Mouse (Mus musculus) lung, embryonic 15.5 days (tissue): ENCODE measurements at regions not wholly inside any gene's neighbourhood (a gene's known extent, or its start where the extent isn't known, plus 50 kb on each side); places are given as distances from the start of the nearest gene placed in this dataset.

ENCODE experiments used
- ATAC-seq: fragments of 200-750 bp; cut with Nextera tagmentation; 2 replicates; pipeline ENCODE4 v1.8.0; 2017; ENCODE audit warnings: moderate number of reproducible peaks, borderline replicate concordance; ENCODE audit not compliant: low FRiP score, low TSS enrichment; ENCODE audit errors: extremely low read depth
- H3K27ac ChIP-seq: fragments of 300-500 bp; sonication (generic); 2 replicates; pipeline ENCODE4 v1.5.1; 2015; ENCODE audit warnings: moderate library complexity, mild to moderate bottlenecking, inconsistent platforms
- H3K27me3 ChIP-seq: fragments of 300-500 bp; sonication (generic); 2 replicates; pipeline ENCODE4 v1.6.1; 2015; ENCODE audit warnings: inconsistent platforms
- H3K36me3 ChIP-seq: fragments of 300-500 bp; sonication (generic); 2 replicates; pipeline ENCODE4 v1.6.1; 2015; ENCODE audit warnings: inconsistent platforms
- H3K4me1 ChIP-seq: fragments of 300-500 bp; sonication (generic); 2 replicates; pipeline ENCODE4 v1.6.1; 2015; ENCODE audit warnings: inconsistent platforms
- H3K4me2 ChIP-seq: fragments of 300-500 bp; sonication (generic); 2 replicates; pipeline ENCODE4 v1.6.1; 2015; ENCODE audit warnings: inconsistent platforms, mild to moderate bottlenecking, moderate library complexity
- H3K4me3 ChIP-seq: fragments of 300-500 bp; sonication (generic); 2 replicates; pipeline ENCODE4 v1.5.1; 2015; ENCODE audit warnings: mild to moderate bottlenecking, inconsistent platforms
- H3K9ac ChIP-seq: fragments of 300-500 bp; sonication (generic); 2 replicates; pipeline ENCODE4 v1.6.1; 2015; ENCODE audit warnings: inconsistent platforms
- H3K9me3 ChIP-seq: fragments of 300-500 bp; sonication (generic); 2 replicates; pipeline ENCODE4 v1.6.1; 2016; ENCODE audit warnings: inconsistent platforms
- WGBS: fragments of 180-500 bp; shearing (Covaris S2); methylation state at CpG from one replicate; pipeline ENCODE4 v1.1.7; 2015; 5-methylcytosine and 5-hydroxymethylcytosine counted together

GRCm38 (mm10) chr1:136759164-136759563 lies 134.5 kb downstream of the Zfp281 start:
- Histone ChIP-seq H3K36me3 (no peaks in the 10 kb centered on the region), H3K4me2 (no peak overlapping the region), H3K9me3 (no peaks in the 10 kb centered on the region), H3K9ac (no peak overlapping the region), H3K4me3 (no peak overlapping the region), H3K27ac (no peak overlapping the region), H3K4me1 (no peaks in the 10 kb centered on the region), H3K27me3 (no peaks in the 10 kb centered on the region)
- 61% methylated on average over 4 of the region's 4 CpGs for WGBS
- ATAC-seq: no peak

DNA sequence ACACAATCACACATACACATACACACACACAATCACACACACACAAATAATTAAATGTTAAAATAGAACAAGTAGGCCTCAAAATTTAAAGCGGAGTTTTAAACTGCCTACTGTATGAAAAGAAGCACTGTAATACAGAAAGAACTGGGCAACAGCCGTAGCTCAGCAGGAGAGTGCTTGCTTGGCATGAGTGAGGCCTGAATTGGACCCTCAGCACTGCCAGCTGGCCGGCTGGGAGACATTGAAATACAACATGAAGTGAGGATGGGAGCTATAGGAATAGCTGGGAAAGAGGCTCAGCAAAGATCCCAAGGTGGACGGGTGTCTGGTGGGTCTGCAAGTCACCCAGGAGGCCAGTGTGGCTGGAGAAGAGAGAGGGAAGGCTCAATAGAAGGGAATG lies 136.8 kb downstream of the Zfp281 start:
- H3K4me2 ChIP-seq: no peak overlapping the region
- H3K27me3 ChIP-seq: no peaks in the 10 kb centered on the region
- H3K9me3 ChIP-seq: no peaks in the 10 kb centered on the region
- H3K4me3 ChIP-seq: no peak overlapping the region
- no peak overlapping the region for H3K27ac ChIP-seq
- no peak overlapping the region for H3K9ac ChIP-seq
- no peaks in the 10 kb centered on the region for H3K36me3 ChIP-seq
- ATAC-seq: no peak
- 90% methylated on average over 4 of the region's 4 CpGs for WGBS
- no peaks in the 10 kb centered on the region for H3K4me1 ChIP-seq

GRCm38 (mm10) chr1:136768969-136769401 lies 144.3 kb downstream of the Zfp281 start:
- Histone ChIP-seq H3K4me2 (peak overlapping the region; percentile 48), H3K4me3 (peak overlapping the region; percentile 8), H3K4me1 (peaks cover 13% of the 10 kb centered on the region; the same call in 1 of the 2 replicates), H3K9ac (no peak overlapping the region), H3K9me3 (no peaks in the 10 kb centered on the region), H3K36me3 (no peaks in the 10 kb centered on the region), H3K27ac (peak overlapping the region; percentile 57), H3K27me3 (no peaks in the 10 kb centered on the region)
- WGBS: 2% methylated on average over 10 of the region's 10 CpGs
- peak; percentile 81; the same call in 1 of the 2 replicates for ATAC-seq

DNA sequence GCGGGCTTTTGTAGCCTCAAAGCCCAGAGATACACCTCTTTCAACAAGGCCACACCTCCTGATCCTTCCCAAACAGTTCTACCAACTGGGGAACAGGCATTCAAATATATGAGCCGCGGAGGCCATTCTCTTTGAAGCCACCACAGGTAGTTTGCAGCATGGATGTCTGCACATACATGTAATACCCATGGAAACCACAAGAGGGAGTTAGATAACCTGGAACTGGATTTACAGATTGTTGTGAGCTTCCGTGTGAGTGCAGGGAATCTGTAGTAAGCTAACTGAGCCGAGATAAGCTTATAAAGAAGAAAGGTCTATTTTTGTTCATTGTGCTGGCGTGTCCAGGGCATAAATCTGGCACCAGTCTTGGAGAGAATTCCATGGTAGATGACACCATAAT lies 149.0 kb downstream of the Zfp281 start:
- Histone ChIP-seq H3K4me1 (peaks cover 7% of the 10 kb centered on the region; the same call in 1 of the 2 replicates), H3K27ac (no peak overlapping the region), H3K36me3 (no peaks in the 10 kb centered on the region), H3K4me3 (no peak overlapping the region), H3K4me2 (no peak overlapping the region), H3K27me3 (0 out of 2 replicates have a peak, but pooled peaks cover 2% of the 10 kb centered on the region), H3K9ac (no peak overlapping the region), H3K9me3 (no peaks in the 10 kb centered on the region)
- ATAC-seq: no peak
- 89% methylated on average over 6 of the region's 6 CpGs for WGBS

DNA sequence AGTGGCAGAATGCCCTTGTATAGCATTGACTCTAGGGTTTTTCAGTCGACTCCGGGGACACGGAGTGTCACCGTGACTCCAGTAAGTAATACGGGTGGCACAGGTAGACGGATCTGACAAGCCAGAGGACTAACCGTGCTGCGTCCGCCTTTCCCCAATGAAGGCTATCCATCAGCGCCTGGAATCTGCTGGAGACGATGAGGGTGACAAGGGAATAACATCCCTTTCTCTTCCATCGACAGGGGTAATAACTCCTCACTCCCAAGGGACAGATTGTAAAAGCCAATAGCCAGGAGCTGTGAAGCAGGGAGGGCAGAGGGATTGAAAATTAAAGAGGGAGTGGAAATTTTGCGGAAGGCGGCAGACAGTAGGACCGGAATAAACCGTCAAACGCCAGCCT lies 151.5 kb downstream of the Zfp281 start:
- no peak overlapping the region for H3K27ac ChIP-seq
- H3K4me2 ChIP-seq: no peak overlapping the region
- H3K4me3 ChIP-seq: no peak overlapping the region
- H3K9me3 ChIP-seq: no peaks in the 10 kb centered on the region
- ATAC-seq: no peak
- H3K4me1 ChIP-seq: peaks cover 2% of the 10 kb centered on the region
- WGBS: 76% methylated on average over 17 of the region's 17 CpGs
- no peaks in the 10 kb centered on the region for H3K36me3 ChIP-seq
- H3K9ac ChIP-seq: no peak overlapping the region
- H3K27me3 ChIP-seq: 0 out of 2 replicates have a peak, but pooled peaks cover 2% of the 10 kb centered on the region

- Histone ChIP-seq H3K27ac (no peak overlapping the region), H3K4me3 (no peak overlapping the region), H3K9ac (no peak overlapping the region), H3K4me1 (peaks cover 12% of the 10 kb centered on the region), H3K9me3 (no peaks in the 10 kb centered on the region), H3K27me3 (0 out of 2 replicates have a peak, but pooled peaks cover 2% of the 10 kb centered on the region), H3K36me3 (no peaks in the 10 kb centered on the region), H3K4me2 (no peak overlapping the region)
- no peak for ATAC-seq
- WGBS: 62% methylated on average over 20 of the region's 20 CpGs
Observed at GRCm38 (mm10) chr1:136777263-136777980, 152.7 kb downstream of the Zfp281 start.

- Histone ChIP-seq H3K27me3 (0 out of 2 replicates have a peak, but pooled peaks cover 2% of the 10 kb centered on the region), H3K27ac (no peak overlapping the region)
- ATAC-seq: no peak
Observed at GRCm38 (mm10) chr1:136779384-136779783, 154.7 kb downstream of the Zfp281 start.

DNA sequence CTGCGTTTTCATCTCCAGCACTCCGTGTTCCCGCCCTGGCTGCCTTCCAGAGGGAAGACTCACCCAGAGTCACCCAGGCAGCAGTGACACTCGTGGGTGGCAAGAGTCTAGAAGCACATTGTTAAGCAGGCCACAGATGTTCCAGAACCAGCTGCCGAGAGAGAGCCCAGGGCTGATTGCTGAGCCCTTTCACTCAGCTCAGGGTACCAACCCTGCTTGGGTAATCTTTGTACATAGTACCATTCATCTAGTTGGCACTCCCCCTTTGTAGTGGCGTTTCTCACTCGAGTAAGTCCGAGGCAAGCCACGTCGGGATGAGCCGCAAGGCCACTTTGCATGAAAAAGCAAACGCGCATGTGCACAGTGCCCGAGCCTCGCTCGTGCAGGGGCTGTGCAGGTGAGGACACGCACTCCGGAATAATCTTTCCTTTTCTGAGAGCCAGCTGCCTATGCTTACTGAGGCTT lies 156.9 kb downstream of the Zfp281 start:
- no peaks in the 10 kb centered on the region for H3K27me3 ChIP-seq
- peak; percentile 36; the same call in 1 of the 2 replicates for ATAC-seq
- H3K4me2 ChIP-seq: peak overlapping the region; percentile 51
- peaks cover 17% of the 10 kb centered on the region for H3K4me1 ChIP-seq
- peak overlapping the region; percentile 28 for H3K4me3 ChIP-seq
- no peaks in the 10 kb centered on the region for H3K36me3 ChIP-seq
- no peak overlapping the region for H3K9ac ChIP-seq
- no peaks in the 10 kb centered on the region for H3K9me3 ChIP-seq
- 12% methylated on average over 18 of the region's 18 CpGs for whole genome bisulfite sequencing
- peak overlapping the region; percentile 72 for H3K27ac ChIP-seq

More at GRCm38 (mm10) chr1:136779384-136779783, 154.7 kb downstream of the Zfp281 start:
- 92% methylated on average over 8 of the region's 8 CpGs for WGBS
- Histone ChIP-seq H3K4me2 (no peak overlapping the region), H3K4me3 (no peak overlapping the region), H3K9ac (no peak overlapping the region), H3K4me1 (peaks cover 17% of the 10 kb centered on the region), H3K36me3 (no peaks in the 10 kb centered on the region), H3K9me3 (no peaks in the 10 kb centered on the region)

GRCm38 (mm10) chr1:136782261-136782660 lies 157.6 kb downstream of the Zfp281 start:
- peak; percentile 81; the same call in 1 of the 2 replicates for ATAC-seq
- Histone ChIP-seq H3K9ac (no peak overlapping the region), H3K36me3 (no peaks in the 10 kb centered on the region), H3K27ac (peak overlapping the region; percentile 72), H3K4me1 (peaks cover 17% of the 10 kb centered on the region), H3K4me2 (peak overlapping the region; percentile 51), H3K27me3 (no peaks in the 10 kb centered on the region), H3K9me3 (no peaks in the 10 kb centered on the region), H3K4me3 (peak overlapping the region; percentile 28)
- WGBS: 10% methylated on average over 10 of the region's 10 CpGs

- Histone ChIP-seq H3K4me1 (peaks cover 17% of the 10 kb centered on the region), H3K4me2 (no peak overlapping the region), H3K27ac (peak overlapping the region; percentile 30; the same call in 1 of the 2 replicates), H3K4me3 (no peak overlapping the region), H3K36me3 (no peaks in the 10 kb centered on the region), H3K9me3 (no peaks in the 10 kb centered on the region), H3K9ac (no peak overlapping the region), H3K27me3 (no peaks in the 10 kb centered on the region)
- 33% methylated on average over 9 of the region's 9 CpGs for WGBS
- ATAC-seq: peak; percentile 33; the same call in 1 of the 2 replicates
Observed at GRCm38 (mm10) chr1:136784178-136784577, 159.5 kb downstream of the Zfp281 start.

- Histone ChIP-seq H3K4me3 (no peak overlapping the region), H3K27ac (no peak overlapping the region), H3K4me1 (no peaks in the 10 kb centered on the region), H3K9me3 (no peaks in the 10 kb centered on the region), H3K36me3 (no peaks in the 10 kb centered on the region), H3K27me3 (no peaks in the 10 kb centered on the region), H3K9ac (no peak overlapping the region), H3K4me2 (no peak overlapping the region)
- WGBS: 63% methylated on average over 30 of the region's 30 CpGs
- no peak for ATAC-seq
Observed at GRCm38 (mm10) chr1:136788979-136789513, 164.3 kb downstream of the Zfp281 start.

DNA sequence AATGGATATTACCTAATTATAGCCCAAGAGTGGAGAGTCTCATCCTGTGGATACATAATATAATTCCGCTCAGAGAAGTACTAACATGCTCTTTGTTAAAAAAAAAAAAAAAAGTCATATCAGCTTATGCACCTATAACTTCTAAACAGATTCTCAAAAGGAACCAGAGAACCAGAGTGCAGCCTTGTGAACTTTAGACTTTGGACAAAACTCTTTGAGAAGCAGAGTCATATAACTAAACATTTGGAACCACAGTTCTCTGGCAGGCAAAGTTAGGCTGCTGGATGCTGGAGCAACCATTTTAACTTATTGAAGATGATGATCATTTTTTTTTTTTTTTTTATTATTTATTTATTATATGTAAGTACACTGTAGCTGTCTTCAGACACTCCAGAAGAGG lies 166.9 kb downstream of the Zfp281 start:
- 69% methylated on average over 1 of the region's 1 CpGs for WGBS
- no peaks in the 10 kb centered on the region for H3K4me1 ChIP-seq

More for the DNA sequence above, 166.9 kb downstream of the Zfp281 start:
- H3K9me3 ChIP-seq: no peaks in the 10 kb centered on the region
- no peak overlapping the region for H3K9ac ChIP-seq
- H3K4me2 ChIP-seq: no peak overlapping the region
- no peak overlapping the region for H3K4me3 ChIP-seq
- no peaks in the 10 kb centered on the region for H3K36me3 ChIP-seq
- H3K27ac ChIP-seq: no peak overlapping the region
- no peak for ATAC-seq
- no peaks in the 10 kb centered on the region for H3K27me3 ChIP-seq
